Mouse (Mus musculus) mouse trophoblast stem cell (cell line): ENCODE measurements at regions not wholly inside any gene's neighbourhood (a gene's known extent, or its start where the extent isn't known, plus 50 kb on each side); places are given as distances from the start of the nearest gene placed in this dataset.

Experiments
- in situ Hi-C, 2 experiments: fragments of 300-500 bp; cut with MseI, MboI; formaldehyde crosslinking; loops; 2 replicates in 1 of 2; 3 replicates in 1 of 2; pipeline ENCODE4 v1.15.1; 2025

- in situ Hi-C loops = no loop called here
Measured at GRCm38 (mm10) chr13:71149303-71149696, 307.7 kb upstream of the Adamts16 start.

- in situ Hi-C loops = no loop called here
Measured at GRCm38 (mm10) chr13:71148491-71149302, 307.1 kb upstream of the Adamts16 start.

GRCm38 (mm10) chr13:71146859-71147443 is 305.3 kb upstream of the Adamts16 start:
- in situ Hi-C loops = no loop called here

GRCm38 (mm10) chr13:71138745-71139312 is 297.2 kb upstream of the Adamts16 start:
- in situ Hi-C loops = no loop called here

GRCm38 (mm10) chr13:71135940-71136632 is 294.5 kb upstream of the Adamts16 start:
- in situ Hi-C loops = no loop called here

- in situ Hi-C loops = no loop called here
Measured at GRCm38 (mm10) chr13:71121484-71121883, 279.9 kb upstream of the Adamts16 start.

- in situ Hi-C loops = no loop called here
Measured at GRCm38 (mm10) chr13:71108175-71108574, 266.6 kb upstream of the Adamts16 start.

- in situ Hi-C loops = no loop called here
Measured at GRCm38 (mm10) chr13:71105229-71105838, 263.7 kb upstream of the Adamts16 start.

- in situ Hi-C loops = no loop called here
Measured at GRCm38 (mm10) chr13:71104419-71105228, 263.0 kb upstream of the Adamts16 start.

GRCm38 (mm10) chr13:71084301-71084700 is 242.7 kb upstream of the Adamts16 start:
- in situ Hi-C loops = no loop called here

GRCm38 (mm10) chr13:71075916-71076315 is 234.3 kb upstream of the Adamts16 start:
- in situ Hi-C loops = no loop called here

GRCm38 (mm10) chr13:71074012-71074411 is 232.4 kb upstream of the Adamts16 start:
- in situ Hi-C loops = no loop called here

GRCm38 (mm10) chr13:71068757-71069201 is 227.2 kb upstream of the Adamts16 start:
- in situ Hi-C loops = no loop called here

- in situ Hi-C loops = no loop called here
Measured at GRCm38 (mm10) chr13:71068011-71068410, 226.4 kb upstream of the Adamts16 start.

GRCm38 (mm10) chr13:71065568-71065967 is 224.0 kb upstream of the Adamts16 start:
- in situ Hi-C loops = no loop called here

- in situ Hi-C loops = no loop called here
Measured at GRCm38 (mm10) chr13:71064590-71065307, 223.1 kb upstream of the Adamts16 start.

GRCm38 (mm10) chr13:71053361-71054264 is 212.0 kb upstream of the Adamts16 start:
- in situ Hi-C loops = no loop called here

- in situ Hi-C loops = no loop called here
Measured at GRCm38 (mm10) chr13:71050646-71051045, 209.0 kb upstream of the Adamts16 start.

GRCm38 (mm10) chr13:71036000-71036399 is 194.4 kb upstream of the Adamts16 start:
- in situ Hi-C loops = no loop called here
